Mouse (Mus musculus) small intestine, adult 2 months (tissue): Measurements from ENCODE around the gene 5730409E04Rik.

Experiments
- CTCF ChIP-seq: fragments of 200-500 bp; IDR thresholded peaks from 2 replicates; pipeline ENCODE4 v1.5.1; 2012; ENCODE audit warnings: low read depth, mild to moderate bottlenecking, control low read depth, inconsistent platforms, low read length, moderate library complexity, mixed read lengths; ENCODE audit not compliant: insufficient replicate concordance, insufficient read length; ENCODE audit errors: extremely low read depth
- POLR2A ChIP-seq: fragments of 200-500 bp; IDR thresholded peaks from 2 replicates; pipeline ENCODE4 v1.6.1; 2012; ENCODE audit warnings: low read depth, mild to moderate bottlenecking, control low read depth, inconsistent platforms, low read length, moderate library complexity

GRCm38 (mm10) chr4:126653148-126653547 lies 43.5 kb downstream of the 5730409E04Rik start:
- TF ChIP-seq CTCF (no peak), POLR2A (no peak)
